Mouse (Mus musculus) forebrain, embryonic 13.5 days (tissue): ENCODE measurements around the gene Bmf. TPM values are rescaled to one million over a fixed set of nuclear protein-coding genes. Genes with fewer than 3 reads are reported as not detected.

Experiments used
- ATAC-seq: fragments of 200-750 bp; cut with Nextera tagmentation; 2 replicates; pipeline ENCODE4 v1.8.0; 2017
- H3K27ac ChIP-seq: fragments of 300-500 bp; sonication (generic); 2 replicates; pipeline ENCODE4 v1.5.1; 2015; ENCODE audit warnings: inconsistent platforms, mild to moderate bottlenecking, moderate library complexity
- H3K27me3 ChIP-seq: fragments of 300-500 bp; sonication (generic); 2 replicates; pipeline ENCODE4 v1.6.1; 2015; ENCODE audit warnings: mild to moderate bottlenecking, inconsistent platforms
- H3K36me3 ChIP-seq: fragments of 300-500 bp; sonication (generic); 2 replicates; pipeline ENCODE4 v1.6.1; 2015; ENCODE audit warnings: mild to moderate bottlenecking, inconsistent platforms; ENCODE audit not compliant: poor library complexity, severe bottlenecking
- H3K4me1 ChIP-seq: fragments of 300-500 bp; sonication (generic); 2 replicates; pipeline ENCODE4 v1.6.1; 2015; ENCODE audit warnings: inconsistent platforms
- H3K4me2 ChIP-seq: fragments of 300-500 bp; sonication (generic); 2 replicates; pipeline ENCODE4 v1.6.1; 2015; ENCODE audit warnings: inconsistent platforms, mild to moderate bottlenecking, moderate library complexity
- H3K4me3 ChIP-seq: fragments of 300-500 bp; sonication (generic); 2 replicates; pipeline ENCODE4 v1.5.1; 2015; ENCODE audit warnings: mild to moderate bottlenecking, inconsistent platforms
- H3K9ac ChIP-seq: fragments of 300-500 bp; sonication (generic); 2 replicates; pipeline ENCODE4 v1.6.1; 2015; ENCODE audit warnings: mild to moderate bottlenecking, inconsistent platforms
- H3K9me3 ChIP-seq: fragments of 300-500 bp; sonication (generic); replicated peaks from 2 replicates; pipeline ENCODE4 v1.6.1; 2016; ENCODE audit warnings: inconsistent platforms
- WGBS: fragments of 180-500 bp; shearing (Covaris S2); methylation state at CpG from one replicate; pipeline ENCODE4 v1.1.7; 2015; 5-methylcytosine and 5-hydroxymethylcytosine counted together
- polyA plus RNA-seq: library from polyadenylated mRNA; unstranded; fragments of >200 nt; fragmentation: Nextera tagmentation; extraction: Ambion mirVana; gene quantifications from 2 replicates; pipeline ENCODE4 v1.2.1, GENCODE M21; 2015

Bmf gene
- 1.6 and 2.8 TPM in 2 replicates for polyA plus RNA-seq

DNA sequence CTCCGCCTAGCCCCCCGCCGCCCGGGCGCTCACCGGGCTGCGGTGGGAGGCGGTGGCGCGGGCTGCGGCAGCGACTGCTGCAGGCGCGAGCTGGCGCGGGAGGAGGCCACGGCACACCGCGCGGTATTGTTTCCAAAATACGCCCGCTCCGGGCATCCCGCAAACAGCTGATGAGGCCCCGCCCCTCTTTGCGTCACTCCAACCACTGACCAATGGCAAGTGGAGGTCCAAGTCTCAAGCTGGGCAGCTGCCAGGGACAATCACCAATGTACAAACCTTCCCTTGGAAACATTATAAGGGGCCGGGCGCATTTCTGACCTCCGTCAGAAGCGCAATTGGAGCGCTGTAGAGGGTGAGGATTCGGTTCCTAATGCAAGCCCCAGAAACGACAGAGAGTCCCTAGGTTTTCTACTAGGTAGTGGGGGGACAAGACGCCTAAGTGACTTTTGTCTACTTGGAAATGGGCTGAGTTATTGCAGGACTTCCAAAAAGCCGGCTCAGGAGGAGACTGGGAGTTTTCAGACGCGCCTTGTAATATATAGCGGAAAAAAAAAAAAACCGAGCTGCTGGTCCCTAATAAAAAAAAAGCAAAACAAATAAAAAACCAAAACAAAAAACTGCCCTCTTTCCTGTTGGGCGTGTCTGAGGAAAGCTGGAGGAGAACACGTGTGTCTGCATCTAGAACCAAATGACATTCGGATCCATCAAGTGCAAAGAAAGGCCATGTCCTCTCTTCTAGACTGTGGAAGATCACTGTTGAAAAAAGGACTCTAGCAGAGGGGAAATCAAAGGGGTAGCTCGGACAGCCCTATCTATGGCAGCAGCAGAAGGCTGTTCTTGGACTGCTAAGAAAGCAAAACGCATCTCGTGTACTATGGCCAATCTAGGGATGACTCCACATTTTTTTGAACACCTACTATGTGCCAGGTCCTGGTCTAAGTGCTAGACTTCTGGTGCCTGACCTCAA lies at the start of gene Bmf:
Gene Bmf (minus strand): TSS at position 181 of the 967 bp plus-strand sequence.
- peak; percentile 89 for ATAC-seq
- Histone ChIP-seq H3K4me3 (peak within 1 kb of the TSS; percentile 65), H3K27ac (no peak within 1 kb of the TSS), H3K4me2 (peak within 1 kb of the TSS; percentile 95), H3K9ac (peak within 1 kb of the TSS; percentile 76), H3K4me1 (peaks cover 51% of the 10 kb centered on the region), H3K27me3 (peaks cover 24% of the 10 kb centered on the region), H3K36me3 (no peaks in the 10 kb centered on the region), H3K9me3 (no peaks in the 10 kb centered on the region; the same call in 1 of the 2 replicates)
- WGBS = under 1% methylated on average over 45 of the region's 45 CpGs

DNA sequence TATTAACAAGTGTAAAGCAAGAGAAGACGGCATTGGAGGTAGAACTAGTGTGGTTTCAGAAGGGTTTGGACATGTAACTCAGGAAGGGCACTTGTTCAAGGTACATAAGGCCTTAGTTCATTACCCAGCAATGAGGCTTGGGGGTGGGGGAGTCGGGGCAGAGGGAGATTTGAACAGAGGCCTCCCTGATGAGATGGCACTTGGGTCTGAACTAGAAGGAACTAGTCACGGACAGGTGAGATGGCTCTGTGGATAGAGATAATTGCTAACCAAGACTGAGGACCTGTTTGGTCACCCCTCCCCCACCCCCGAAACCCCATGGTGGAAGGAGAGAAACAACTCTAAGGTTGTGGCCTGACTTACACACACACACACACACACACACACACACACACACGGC lies 49.6 kb upstream of the Bmf start:
- H3K9me3 ChIP-seq = no peaks in the 10 kb centered on the region
- H3K9ac ChIP-seq = peak overlapping the region; percentile 75

DNA sequence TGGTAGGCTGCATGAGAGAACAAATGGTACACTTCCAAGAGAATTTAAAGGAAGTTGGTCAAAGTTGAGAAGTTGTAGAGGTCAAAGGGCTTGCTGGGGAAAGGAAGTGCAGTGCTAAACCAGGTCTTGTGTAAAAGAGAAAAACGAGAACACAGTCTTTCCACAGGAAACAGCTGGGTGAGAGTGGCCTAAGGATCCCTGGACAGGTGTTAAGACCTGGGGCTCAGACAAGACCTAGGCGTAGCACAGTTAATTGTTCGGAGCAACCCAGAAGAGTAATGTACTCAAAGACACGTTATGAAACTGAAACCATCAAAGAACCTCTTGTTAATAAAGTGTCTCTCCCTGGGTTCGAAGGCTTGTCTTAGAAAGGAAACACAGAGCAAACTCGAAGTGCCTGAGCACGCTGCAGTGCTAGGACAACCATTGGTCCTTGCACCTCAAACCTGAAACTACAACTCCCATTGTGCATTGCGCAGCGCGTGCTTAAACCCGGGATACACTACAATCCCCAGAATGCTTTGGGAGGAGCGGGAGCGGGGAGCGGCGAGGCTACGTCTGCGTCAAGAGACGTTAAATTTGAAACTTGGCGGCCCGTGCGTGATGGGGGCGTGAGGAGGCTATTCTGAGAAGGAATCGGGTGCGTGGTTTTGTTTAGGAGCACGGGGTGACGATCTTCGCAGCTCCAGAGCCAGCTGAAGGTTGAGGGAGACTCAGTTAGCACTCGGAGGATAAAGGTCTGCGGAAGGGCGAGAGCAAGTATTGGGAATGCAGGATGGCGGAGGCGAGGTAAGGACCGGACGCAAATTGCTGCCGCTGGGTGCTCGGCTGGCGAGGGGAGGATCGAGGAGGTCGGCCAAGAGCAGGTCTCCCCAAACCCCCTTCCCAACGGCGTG lies 48.4 kb upstream of the Bmf start, which contains the start of gene Bub1b:
Gene Bub1b (plus strand): TSS at position 539 of the 896 bp plus-strand sequence.
- 5% methylated on average over 41 of the region's 41 CpGs for WGBS
- peaks cover 31% of the 10 kb centered on the region for H3K4me1 ChIP-seq
- no peaks in the 10 kb centered on the region for H3K9me3 ChIP-seq
- H3K9ac ChIP-seq = peak within 1 kb of the TSS; percentile 75
- H3K27me3 ChIP-seq = no peaks in the 10 kb centered on the region
- peak within 1 kb of the TSS; percentile 70 for H3K4me3 ChIP-seq
- 0 out of 2 replicates have a peak within 1 kb of the TSS, but pooled peaks have one; percentile 14 for H3K27ac ChIP-seq
- H3K36me3 ChIP-seq = peaks cover 23% of the 10 kb centered on the region; the same call in 1 of the 2 replicates
- peak; percentile 100 for ATAC-seq
- H3K4me2 ChIP-seq = peak within 1 kb of the TSS; percentile 77

More for the DNA sequence above, 49.6 kb upstream of the Bmf start:
- no peaks in the 10 kb centered on the region for H3K27me3 ChIP-seq
- peaks cover 31% of the 10 kb centered on the region for H3K4me1 ChIP-seq
- no peak for ATAC-seq
- H3K36me3 ChIP-seq = peaks cover 33% of the 10 kb centered on the region
- WGBS = 40% methylated on average over 5 of the region's 5 CpGs
- H3K4me2 ChIP-seq = peak overlapping the region; percentile 77
- H3K27ac ChIP-seq = no peak overlapping the region
- peak overlapping the region; percentile 70 for H3K4me3 ChIP-seq

DNA sequence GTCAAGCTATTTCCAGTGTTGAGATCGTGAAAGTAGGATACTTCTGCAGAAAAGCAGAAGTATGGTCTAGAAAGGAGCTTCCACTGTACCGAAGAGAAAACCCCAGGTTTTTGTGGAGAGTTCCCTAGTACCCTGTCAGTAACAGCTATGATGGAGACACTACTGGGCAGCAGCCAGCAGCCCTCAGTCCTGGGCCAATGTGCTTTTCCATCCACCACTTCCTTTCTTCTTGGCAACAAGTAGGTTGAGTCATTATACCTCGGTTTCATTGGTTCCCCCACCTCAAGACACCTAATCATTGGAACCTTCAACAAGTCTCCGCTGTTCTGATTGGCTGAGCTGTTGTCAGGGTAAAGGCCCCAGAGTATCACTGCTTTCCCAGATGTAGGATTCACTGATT lies 41.6 kb upstream of the Bmf start:
- Histone ChIP-seq H3K4me2 (no peak overlapping the region), H3K4me3 (no peak overlapping the region), H3K27me3 (no peaks in the 10 kb centered on the region), H3K9ac (no peak overlapping the region), H3K9me3 (no peaks in the 10 kb centered on the region; the same call in 1 of the 2 replicates), H3K36me3 (no peaks in the 10 kb centered on the region), H3K4me1 (no peaks in the 10 kb centered on the region), H3K27ac (no peak overlapping the region)
- no peak for ATAC-seq
- 85% methylated on average over 4 of the region's 4 CpGs for WGBS

DNA sequence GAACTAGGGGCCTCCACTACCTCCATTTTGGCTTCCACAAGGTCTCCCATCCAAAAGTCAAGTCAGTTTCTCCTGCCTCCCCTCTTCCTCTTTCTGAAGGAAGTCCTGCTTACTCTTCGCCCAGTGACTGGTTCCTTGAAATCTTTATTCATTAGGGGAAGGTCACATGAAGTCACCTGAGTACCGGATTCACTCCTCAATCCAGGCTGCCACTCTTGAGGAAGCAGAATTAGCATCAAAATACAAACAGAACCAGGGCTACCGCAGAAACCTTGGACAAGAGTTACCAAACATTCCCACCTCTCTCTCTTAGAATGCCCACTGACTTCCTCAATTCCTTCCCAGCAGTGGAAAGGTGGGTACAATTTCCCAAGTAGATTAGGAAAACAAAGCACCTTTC lies 38.2 kb upstream of the Bmf start:
- H3K36me3 ChIP-seq = 0 out of 2 replicates have a peak, but pooled peaks cover 4% of the 10 kb centered on the region
- H3K27ac ChIP-seq = no peak overlapping the region
- no peak overlapping the region for H3K4me3 ChIP-seq
- H3K27me3 ChIP-seq = no peaks in the 10 kb centered on the region
- no peak overlapping the region for H3K9ac ChIP-seq
- no peak for ATAC-seq
- WGBS = 69% methylated on average over 3 of the region's 3 CpGs
- no peaks in the 10 kb centered on the region; the same call in 1 of the 2 replicates for H3K9me3 ChIP-seq
- no peak overlapping the region for H3K4me2 ChIP-seq
- no peaks in the 10 kb centered on the region for H3K4me1 ChIP-seq

DNA sequence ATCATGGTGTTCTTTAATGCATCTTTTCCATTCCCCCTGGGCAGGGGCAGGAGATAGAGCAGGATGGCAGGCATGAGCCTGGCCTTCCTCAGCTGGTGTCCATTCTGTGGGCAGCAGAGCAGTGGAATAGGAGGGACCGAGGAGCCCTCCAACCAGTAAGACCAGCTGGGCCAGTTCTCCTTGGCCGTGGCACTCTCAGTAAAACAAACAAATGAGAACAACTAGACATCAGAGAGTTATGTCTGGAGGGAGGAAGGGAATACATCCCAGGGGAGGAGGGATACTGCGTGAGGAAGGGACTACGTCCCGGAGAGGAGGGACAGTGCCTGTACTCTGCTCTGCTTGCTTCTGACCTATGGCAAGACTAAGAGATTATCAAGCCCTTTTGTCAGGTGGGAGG lies 36.5 kb upstream of the Bmf start:
- Histone ChIP-seq H3K4me1 (no peaks in the 10 kb centered on the region), H3K27me3 (no peaks in the 10 kb centered on the region), H3K4me3 (no peak overlapping the region), H3K9me3 (no peaks in the 10 kb centered on the region; the same call in 1 of the 2 replicates), H3K4me2 (no peak overlapping the region), H3K27ac (no peak overlapping the region), H3K36me3 (0 out of 2 replicates have a peak, but pooled peaks cover 4% of the 10 kb centered on the region), H3K9ac (no peak overlapping the region)
- 92% methylated on average over 5 of the region's 5 CpGs for WGBS
- no peak for ATAC-seq

DNA sequence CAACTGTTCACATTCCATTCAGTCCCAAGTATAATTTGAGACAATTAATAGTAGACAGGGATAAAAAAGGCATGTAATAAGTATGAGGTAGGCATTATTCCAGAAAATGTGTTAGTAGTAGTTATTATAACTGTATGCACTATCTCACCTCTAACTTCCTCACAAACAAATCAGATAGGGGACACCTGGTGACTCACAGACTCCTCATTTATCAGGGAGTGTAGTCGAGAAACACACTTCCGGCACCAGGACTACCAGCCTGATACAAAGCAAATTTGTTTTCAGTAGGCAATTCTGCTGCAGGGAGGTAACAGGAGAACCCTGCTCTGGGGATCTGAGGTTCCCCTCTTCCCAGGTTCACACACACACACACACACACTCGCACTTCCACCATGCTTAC lies 23.6 kb upstream of the Bmf start:
- 88% methylated on average over 3 of the region's 3 CpGs for WGBS
- H3K36me3 ChIP-seq = no peaks in the 10 kb centered on the region

DNA sequence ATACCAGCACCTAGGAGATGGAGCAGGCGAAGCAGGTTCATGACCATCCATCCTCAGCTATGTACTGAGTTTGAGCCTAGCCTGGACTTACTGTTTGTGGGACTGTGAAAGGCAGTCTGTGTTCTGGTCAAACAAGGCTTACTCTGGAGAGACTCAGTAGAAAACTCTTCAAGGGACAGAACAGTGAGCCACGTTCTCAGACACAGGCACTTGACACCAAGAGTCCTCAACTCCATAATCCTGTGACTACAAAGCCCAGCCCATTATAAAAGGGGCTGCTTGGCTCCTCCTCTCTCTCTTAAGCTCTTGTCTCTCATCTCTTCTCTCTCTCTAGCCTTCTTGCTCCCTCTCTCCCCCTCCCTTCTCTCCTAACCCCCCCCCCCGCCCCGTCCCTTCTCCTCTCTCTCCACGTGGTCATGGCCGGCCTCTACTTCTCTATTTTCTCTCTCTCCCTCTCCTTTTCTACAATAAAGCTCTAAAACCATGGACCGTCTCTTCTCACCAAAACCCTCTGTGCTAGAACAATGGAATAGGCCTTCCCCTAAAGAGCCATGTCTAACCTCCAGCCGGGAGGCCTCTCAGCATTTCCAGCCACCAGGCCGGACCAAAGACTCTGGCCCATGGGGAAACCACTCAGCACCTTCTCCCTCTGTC lies 22.8 kb upstream of the Bmf start:
- Histone ChIP-seq H3K4me2 (no peak overlapping the region), H3K9me3 (no peaks in the 10 kb centered on the region), H3K27me3 (no peaks in the 10 kb centered on the region), H3K36me3 (no peaks in the 10 kb centered on the region), H3K4me1 (no peaks in the 10 kb centered on the region), H3K27ac (no peak overlapping the region), H3K9ac (no peak overlapping the region), H3K4me3 (no peak overlapping the region)
- ATAC-seq = no peak
- 47% methylated on average over 7 of the region's 9 CpGs for WGBS

More for the DNA sequence above, 23.6 kb upstream of the Bmf start:
- Histone ChIP-seq H3K9me3 (no peaks in the 10 kb centered on the region), H3K27ac (no peak overlapping the region), H3K9ac (no peak overlapping the region), H3K4me2 (no peak overlapping the region), H3K4me1 (no peaks in the 10 kb centered on the region), H3K27me3 (no peaks in the 10 kb centered on the region), H3K4me3 (no peak overlapping the region)
- ATAC-seq = no peak

DNA sequence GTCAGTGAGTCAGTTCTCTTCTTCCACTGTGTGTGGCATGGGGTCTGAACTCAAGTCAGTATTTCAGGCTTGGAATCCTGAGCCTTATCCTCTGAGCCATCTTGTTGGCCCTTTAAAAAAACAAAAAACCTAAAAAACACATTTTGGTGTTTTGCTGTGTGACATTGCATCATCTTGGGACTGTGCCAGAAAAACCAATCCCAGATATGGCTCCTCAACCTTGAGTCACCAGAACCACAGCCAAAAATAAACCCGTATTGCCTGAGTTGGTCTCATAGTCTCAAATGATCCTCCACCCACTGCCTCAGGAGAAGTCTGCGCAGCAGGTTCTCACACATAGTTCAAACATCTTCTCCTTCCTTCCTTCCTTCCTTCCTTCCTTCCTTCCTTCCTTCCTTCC lies 21.5 kb upstream of the Bmf start:
- Histone ChIP-seq H3K4me2 (no peak overlapping the region), H3K4me3 (no peak overlapping the region), H3K9me3 (no peaks in the 10 kb centered on the region), H3K27ac (no peak overlapping the region), H3K9ac (no peak overlapping the region), H3K36me3 (no peaks in the 10 kb centered on the region), H3K4me1 (no peaks in the 10 kb centered on the region), H3K27me3 (no peaks in the 10 kb centered on the region)
- ATAC-seq = no peak
- 88% methylated on average over 2 of the region's 2 CpGs for WGBS

DNA sequence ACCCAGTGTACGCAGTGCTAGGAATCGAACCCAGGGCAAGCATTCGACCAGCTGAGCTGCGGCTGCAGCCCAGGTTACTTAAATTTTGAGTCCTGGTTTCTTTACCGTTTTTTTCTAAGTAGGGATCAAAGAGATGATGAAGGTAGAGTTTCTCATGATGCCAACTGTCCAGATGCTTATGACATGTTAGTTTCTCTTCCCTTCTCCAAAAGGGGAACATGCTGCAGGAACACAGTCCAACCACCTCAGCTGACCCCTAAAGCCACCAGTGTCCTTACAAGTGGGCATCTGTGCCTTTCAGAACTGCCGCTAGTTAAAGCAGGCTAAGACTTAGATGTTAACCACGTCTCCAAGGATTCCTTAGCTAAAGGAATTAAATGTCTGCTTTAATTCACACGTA lies 17.7 kb upstream of the Bmf start:
- H3K9me3 ChIP-seq = no peaks in the 10 kb centered on the region
- ATAC-seq = no peak
- H3K9ac ChIP-seq = no peak overlapping the region
- no peak overlapping the region for H3K4me2 ChIP-seq
- H3K4me3 ChIP-seq = no peak overlapping the region
- no peaks in the 10 kb centered on the region for H3K4me1 ChIP-seq
- H3K27me3 ChIP-seq = no peaks in the 10 kb centered on the region
- 88% methylated on average over 8 of the region's 8 CpGs for WGBS
- H3K36me3 ChIP-seq = no peaks in the 10 kb centered on the region
- no peak overlapping the region for H3K27ac ChIP-seq

DNA sequence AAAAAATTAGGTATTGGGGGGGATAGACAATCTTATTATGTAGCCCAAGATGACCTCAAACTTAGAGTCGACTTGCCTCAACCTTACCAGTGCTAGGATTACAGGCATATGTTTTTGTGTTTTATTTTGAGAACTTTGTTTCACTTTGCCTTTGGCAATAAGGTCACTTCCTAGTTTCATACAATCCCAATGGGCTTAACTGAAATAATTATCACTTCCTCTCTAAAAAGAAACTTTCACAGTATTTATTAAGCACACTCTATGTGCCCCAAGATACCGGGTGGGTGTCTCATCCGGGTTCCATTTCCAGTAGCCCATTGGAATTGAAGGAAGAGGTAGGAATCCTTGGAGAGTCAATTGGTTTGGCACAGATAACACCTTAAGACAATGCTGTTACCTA lies 12.9 kb upstream of the Bmf start:
- 91% methylated on average over 3 of the region's 3 CpGs for WGBS
- ATAC-seq = no peak
- no peak overlapping the region for H3K4me2 ChIP-seq
- no peaks in the 10 kb centered on the region for H3K9me3 ChIP-seq
- no peaks in the 10 kb centered on the region for H3K27me3 ChIP-seq
- H3K4me3 ChIP-seq = no peak overlapping the region
- H3K27ac ChIP-seq = no peak overlapping the region
- H3K4me1 ChIP-seq = no peaks in the 10 kb centered on the region
- no peaks in the 10 kb centered on the region for H3K36me3 ChIP-seq
- H3K9ac ChIP-seq = no peak overlapping the region
